Mouse (Mus musculus) urinary bladder, adult 2 months (tissue): ENCODE data around the gene Srgn. TPM values are rescaled to one million over a fixed set of nuclear protein-coding genes. Genes with fewer than 3 reads are reported as not detected.
"Not testable (repeated sequence)": the region's sequence is repeated elsewhere in the genome, so short reads cannot be mapped to it uniquely, and the experiment has no call there.

Experiments
- DNase-seq: peaks from one replicate; pipeline ENCODE4 v3.0.0; 2022; ENCODE audit warnings: low spot score
- polyA plus RNA-seq: library from polyadenylated mRNA; depleted of rRNA; stranded (reverse); fragments of >200 nt; gene quantifications from 2 replicates; pipeline ENCODE4 v1.2.3, GENCODE M21; 2012

The Srgn gene
- polyA plus RNA-seq, 1 experiment: 20.3 TPM

- DNase-seq: no peak
Measured at GRCm38 (mm10) chr10:62521763-62522162, 5.5 kb downstream of the Srgn start.

GRCm38 (mm10) chr10:62520911-62521310, 6.3 kb downstream of the Srgn start:
- no peak for DNase-seq

- no peak for DNase-seq
Measured at GRCm38 (mm10) chr10:62517511-62517910, 9.7 kb downstream of the Srgn start.

GRCm38 (mm10) chr10:62512855-62513254, 14.4 kb downstream of the Srgn start:
- no peak for DNase-seq

GRCm38 (mm10) chr10:62511528-62511927, 15.7 kb downstream of the Srgn start:
- no peak for DNase-seq

- DNase-seq: no peak
Measured at GRCm38 (mm10) chr10:62509032-62509656, 18.1 kb downstream of the Srgn start.

GRCm38 (mm10) chr10:62508459-62508858, 18.8 kb downstream of the Srgn start:
- DNase-seq: no peak

GRCm38 (mm10) chr10:62507591-62508308, 19.5 kb downstream of the Srgn start:
- DNase-seq: no peak

GRCm38 (mm10) chr10:62507071-62507470, 20.2 kb downstream of the Srgn start:
- DNase-seq: no peak

GRCm38 (mm10) chr10:62506019-62506556, 21.2 kb downstream of the Srgn start:
- DNase-seq: no peak

GRCm38 (mm10) chr10:62505224-62505983, 21.8 kb downstream of the Srgn start:
- no peak for DNase-seq

GRCm38 (mm10) chr10:62503836-62504628, 23.2 kb downstream of the Srgn start:
- no peak for DNase-seq

GRCm38 (mm10) chr10:62503353-62503752, 23.9 kb downstream of the Srgn start:
- DNase-seq: no peak

- DNase-seq: no peak
Measured at GRCm38 (mm10) chr10:62501951-62502350, 25.3 kb downstream of the Srgn start.

- no peak for DNase-seq
Measured at GRCm38 (mm10) chr10:62500916-62501615, 26.2 kb downstream of the Srgn start.

GRCm38 (mm10) chr10:62500088-62500915, 26.9 kb downstream of the Srgn start:
- no peak for DNase-seq

- DNase-seq: not testable (repeated sequence)
Measured at GRCm38 (mm10) chr10:62491681-62492080, 35.6 kb downstream of the Srgn start.

- no peak for DNase-seq
Measured at GRCm38 (mm10) chr10:62488266-62488665, 39.0 kb downstream of the Srgn start.

- DNase-seq: peak; percentile 87
Measured at GRCm38 (mm10) chr10:62486618-62487415, 40.4 kb downstream of the Srgn start, which contains the start of gene Vps26a. TSS of gene Vps26a (minus strand) at chr10:62486805.
